Mouse (Mus musculus) small intestine, adult 2 months (tissue): ENCODE data around the gene Ccdc158. TPM values are rescaled to one million over a fixed set of nuclear protein-coding genes. Genes with fewer than 3 reads are reported as not detected.

Experiments used
- H3K27ac ChIP-seq: fragments of 200-500 bp; 2 replicates; pipeline ENCODE4 v1.5.1; 2012; ENCODE audit warnings: low read depth, low read length, control low read depth, inconsistent platforms; ENCODE audit not compliant: insufficient read depth
- H3K27me3 ChIP-seq: fragments of 200-500 bp; 2 replicates; pipeline ENCODE4 v1.6.1; 2012; ENCODE audit warnings: mild to moderate bottlenecking, moderate library complexity, low read length, inconsistent platforms; ENCODE audit not compliant: control insufficient read depth, insufficient read depth
- H3K36me3 ChIP-seq: fragments of 200-500 bp; 2 replicates; pipeline ENCODE4 v1.6.1; 2012; ENCODE audit warnings: mild to moderate bottlenecking, low read length, control low read depth, inconsistent platforms; ENCODE audit not compliant: control insufficient read depth, insufficient read depth
- H3K4me1 ChIP-seq: fragments of 200-500 bp; 2 replicates; pipeline ENCODE4 v1.6.1; 2012; ENCODE audit warnings: low read length, inconsistent platforms, mixed read lengths; ENCODE audit not compliant: control insufficient read depth, insufficient read depth, insufficient read length
- H3K4me3 ChIP-seq: fragments of 200-500 bp; 2 replicates; pipeline ENCODE4 v1.5.1; 2012; ENCODE audit warnings: low read depth, mild to moderate bottlenecking, control low read depth, inconsistent platforms, low read length, moderate library complexity
- CTCF ChIP-seq: fragments of 200-500 bp; IDR thresholded peaks from 2 replicates; pipeline ENCODE4 v1.5.1; 2012; ENCODE audit warnings: low read depth, mild to moderate bottlenecking, control low read depth, inconsistent platforms, low read length, moderate library complexity, mixed read lengths; ENCODE audit not compliant: insufficient replicate concordance, insufficient read length; ENCODE audit errors: extremely low read depth
- POLR2A ChIP-seq: fragments of 200-500 bp; IDR thresholded peaks from 2 replicates; pipeline ENCODE4 v1.6.1; 2012; ENCODE audit warnings: low read depth, mild to moderate bottlenecking, control low read depth, inconsistent platforms, low read length, moderate library complexity
- WGBS: fragments of 180-500 bp; shearing (Covaris S2); methylation state at CpG from one replicate; pipeline ENCODE4 v1.1.7; 2018; 5-methylcytosine and 5-hydroxymethylcytosine counted together
- polyA plus RNA-seq: library from polyadenylated mRNA; depleted of rRNA; stranded (reverse); fragments of >200 nt; gene quantifications from 2 replicates; pipeline ENCODE4 v1.2.3, GENCODE M21; 2012

Ccdc158 gene
- polyA plus RNA-seq, 1 experiment, result 0.03 TPM

- WGBS, result 84% methylated on average over 5 of the region's 5 CpGs
- Histone ChIP-seq H3K4me3 (no peak overlapping the region), H3K27me3 (no peaks in the 10 kb centered on the region), H3K27ac (no peak overlapping the region), H3K4me1 (peaks cover 1% of the 10 kb centered on the region; the same call in 1 of the 2 replicates), H3K36me3 (no peaks in the 10 kb centered on the region)
- no peak for TF ChIP-seq POLR2A
- no peak for TF ChIP-seq CTCF
Measured at GRCm38 (mm10) chr5:92712621-92713395, 37.7 kb upstream of the Ccdc158 start.

GRCm38 (mm10) chr5:92711666-92712290 lies 36.7 kb upstream of the Ccdc158 start:
- TF ChIP-seq POLR2A (no peak), CTCF (no peak)
- Histone ChIP-seq H3K4me3 (no peak overlapping the region), H3K36me3 (no peaks in the 10 kb centered on the region), H3K27me3 (no peaks in the 10 kb centered on the region), H3K27ac (no peak overlapping the region), H3K4me1 (no peaks in the 10 kb centered on the region)
- 76% methylated on average over 5 of the region's 5 CpGs for WGBS

GRCm38 (mm10) chr5:92710779-92711178 lies 35.7 kb upstream of the Ccdc158 start:
- WGBS, result 71% methylated on average over 8 of the region's 8 CpGs
- H3K36me3 ChIP-seq, result no peaks in the 10 kb centered on the region
- TF ChIP-seq POLR2A (no peak), CTCF (no peak)
- H3K4me3 ChIP-seq, result no peak overlapping the region
- H3K27me3 ChIP-seq, result no peaks in the 10 kb centered on the region
- no peak overlapping the region for H3K27ac ChIP-seq
- no peaks in the 10 kb centered on the region for H3K4me1 ChIP-seq

- no peak overlapping the region for H3K4me3 ChIP-seq
- no peak for TF ChIP-seq POLR2A
- no peak for TF ChIP-seq CTCF
- H3K27ac ChIP-seq, result peak overlapping the region; percentile 56
Measured at GRCm38 (mm10) chr5:92707921-92708491, 32.9 kb upstream of the Ccdc158 start.

GRCm38 (mm10) chr5:92703671-92704070 lies 28.6 kb upstream of the Ccdc158 start:
- H3K27ac ChIP-seq, result no peak overlapping the region
- no peaks in the 10 kb centered on the region for H3K36me3 ChIP-seq
- TF ChIP-seq POLR2A, result no peak
- TF ChIP-seq CTCF, result no peak
- H3K4me3 ChIP-seq, result no peak overlapping the region
- H3K27me3 ChIP-seq, result peaks cover 6% of the 10 kb centered on the region; the same call in 1 of the 2 replicates
- WGBS, result 92% methylated on average over 8 of the region's 8 CpGs
- H3K4me1 ChIP-seq, result no peaks in the 10 kb centered on the region

More at GRCm38 (mm10) chr5:92707921-92708491, 32.9 kb upstream of the Ccdc158 start:
- no peaks in the 10 kb centered on the region for H3K27me3 ChIP-seq
- WGBS, result 65% methylated on average over 7 of the region's 7 CpGs
- H3K36me3 ChIP-seq, result no peaks in the 10 kb centered on the region
- H3K4me1 ChIP-seq, result no peaks in the 10 kb centered on the region

- H3K27me3 ChIP-seq, result peaks cover 9% of the 10 kb centered on the region; the same call in 1 of the 2 replicates
- H3K4me1 ChIP-seq, result no peaks in the 10 kb centered on the region
- no peak overlapping the region for H3K27ac ChIP-seq
- TF ChIP-seq CTCF (no peak), POLR2A (no peak)
- no peaks in the 10 kb centered on the region for H3K36me3 ChIP-seq
- 58% methylated on average over 11 of the region's 11 CpGs for WGBS
- no peak overlapping the region for H3K4me3 ChIP-seq
Measured at GRCm38 (mm10) chr5:92701750-92702149, 26.7 kb upstream of the Ccdc158 start.
